Mouse (Mus musculus) heart, embryonic 10.5 days (tissue): Measurements from ENCODE around the gene Scarb2. TPM values are rescaled to one million over a fixed set of nuclear protein-coding genes. Genes with fewer than 3 reads are reported as not detected.
A peak's percentile ranks its signal among the peaks of the same experiment; 100 is the strongest.

Source experiments
- DNase-seq: peaks from one replicate; pipeline ENCODE4 v3.0.0-alpha.2; 2017; ENCODE audit warnings: low spot score
- H3K27ac ChIP-seq: fragments of 300-500 bp; sonication (generic); 2 replicates; pipeline ENCODE4 v1.5.1; 2016; ENCODE audit warnings: mild to moderate bottlenecking
- H3K27me3 ChIP-seq: fragments of 300-500 bp; sonication (generic); 2 replicates; pipeline ENCODE4 v1.6.1; 2016; ENCODE audit warnings: mild to moderate bottlenecking; ENCODE audit not compliant: poor library complexity, insufficient read depth, severe bottlenecking
- H3K36me3 ChIP-seq: fragments of 300-500 bp; sonication (generic); 2 replicates; pipeline ENCODE4 v1.6.1; 2016; ENCODE audit warnings: mild to moderate bottlenecking, moderate library complexity
- H3K4me1 ChIP-seq: fragments of 300-500 bp; sonication (generic); 2 replicates; pipeline ENCODE4 v1.6.1; 2016; ENCODE audit warnings: mild to moderate bottlenecking
- H3K4me3 ChIP-seq: fragments of 300-500 bp; sonication (generic); 2 replicates; pipeline ENCODE4 v1.5.1; 2016; ENCODE audit warnings: mild to moderate bottlenecking, moderate library complexity
- H3K9me3 ChIP-seq: fragments of 300-500 bp; sonication (generic); 2 replicates; pipeline ENCODE4 v1.6.1; 2016; ENCODE audit warnings: mild to moderate bottlenecking, moderate library complexity
- WGBS: fragments of 180-500 bp; shearing (Covaris S2); methylation state at CpG from one replicate; pipeline ENCODE4 v1.1.7; 2016; 5-methylcytosine and 5-hydroxymethylcytosine counted together
- polyA plus RNA-seq: library from polyadenylated mRNA; unstranded; fragments of >200 nt; fragmentation: Nextera tagmentation; extraction: Ambion mirVana; gene quantifications from 2 replicates; pipeline ENCODE4 v1.2.1, GENCODE M21; 2016

Gene Scarb2
- polyA plus RNA-seq, 1 experiment from 2014 or later, result 8.3 TPM

GRCm38 (mm10) chr5:92411461-92412140 lies 95.0 kb downstream of the Scarb2 start:
- no peaks in the 10 kb centered on the region for H3K27me3 ChIP-seq
- peak; percentile 36 for DNase-seq
- H3K36me3 ChIP-seq, result peaks cover 27% of the 10 kb centered on the region
- H3K4me1 ChIP-seq, result peaks cover 4% of the 10 kb centered on the region; the same call in 1 of the 2 replicates
- H3K9me3 ChIP-seq, result no peaks in the 10 kb centered on the region
- no peak overlapping the region for H3K4me3 ChIP-seq
- WGBS, result 59% methylated on average over 7 of the region's 7 CpGs
- no peak overlapping the region for H3K27ac ChIP-seq

GRCm38 (mm10) chr5:92410486-92410885 lies 96.1 kb downstream of the Scarb2 start:
- 85% methylated on average over 5 of the region's 5 CpGs for WGBS
- peaks cover 18% of the 10 kb centered on the region for H3K36me3 ChIP-seq
- peak; percentile 67 for DNase-seq
- H3K9me3 ChIP-seq, result no peaks in the 10 kb centered on the region
- H3K27ac ChIP-seq, result no peak overlapping the region
- peaks cover 4% of the 10 kb centered on the region; the same call in 1 of the 2 replicates for H3K4me1 ChIP-seq
- H3K27me3 ChIP-seq, result no peaks in the 10 kb centered on the region
- no peak overlapping the region for H3K4me3 ChIP-seq

DNA sequence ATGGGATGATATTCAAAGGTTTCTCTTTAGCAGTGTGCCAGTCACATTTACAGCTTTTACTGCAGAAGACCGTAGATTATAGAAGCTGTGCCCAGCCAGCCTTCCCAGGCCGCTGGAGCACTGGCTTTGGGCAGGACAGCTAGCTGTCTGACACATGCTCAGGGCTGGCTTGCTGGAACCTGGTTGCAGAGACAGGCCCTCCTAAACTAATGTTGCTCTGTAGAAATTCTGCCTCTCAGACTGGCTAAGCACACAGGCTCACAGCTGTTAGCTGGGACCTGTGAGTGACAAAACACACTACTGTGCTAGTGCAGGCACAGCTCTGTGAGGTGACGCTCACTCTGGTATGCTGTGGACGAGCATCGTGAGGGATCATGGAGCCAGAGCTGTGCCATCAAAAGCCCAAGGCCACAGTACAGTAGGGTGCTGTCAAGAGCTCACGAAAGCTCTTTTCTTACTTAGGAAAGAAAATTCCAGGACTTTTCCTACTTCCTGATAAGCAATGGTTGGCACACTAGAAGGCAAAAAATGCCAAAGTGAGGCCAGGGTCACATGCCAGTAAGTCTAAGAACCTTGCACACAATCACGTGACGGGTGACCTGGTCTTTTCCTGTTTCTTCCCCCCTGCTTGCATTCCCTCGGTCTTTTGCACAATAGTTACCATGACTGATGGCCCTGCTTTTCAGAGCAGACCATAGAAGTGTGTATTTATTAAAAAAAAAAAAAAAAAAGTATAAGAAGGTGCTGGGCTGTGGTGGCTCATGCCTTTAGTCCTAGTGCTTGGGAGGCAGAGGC lies 97.1 kb downstream of the Scarb2 start:
- peak; percentile 55 for DNase-seq
- H3K36me3 ChIP-seq, result peaks cover 10% of the 10 kb centered on the region
- H3K27me3 ChIP-seq, result no peaks in the 10 kb centered on the region
- H3K4me1 ChIP-seq, result peaks cover 4% of the 10 kb centered on the region; the same call in 1 of the 2 replicates
- no peak overlapping the region for H3K27ac ChIP-seq
- 73% methylated on average over 9 of the region's 9 CpGs for WGBS
- H3K4me3 ChIP-seq, result no peak overlapping the region
- no peaks in the 10 kb centered on the region for H3K9me3 ChIP-seq

DNA sequence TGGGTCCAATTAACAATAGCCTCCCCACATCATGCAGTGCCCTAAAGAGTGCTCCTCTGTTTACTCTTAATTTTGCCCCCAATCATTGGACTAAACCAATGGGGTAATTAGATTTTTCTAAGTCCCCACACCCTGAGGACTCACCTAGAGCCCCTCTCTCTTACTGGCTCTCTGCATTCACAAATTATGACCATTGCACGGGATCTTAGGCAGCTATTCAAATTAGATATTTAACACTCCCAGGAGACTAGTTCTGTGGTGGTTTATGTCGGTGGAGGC lies 102.3 kb downstream of the Scarb2 start:
- WGBS, result 56% methylated on average over 2 of the region's 2 CpGs
- no peak overlapping the region for H3K4me3 ChIP-seq
- no peaks in the 10 kb centered on the region for H3K4me1 ChIP-seq
- no peak overlapping the region for H3K27ac ChIP-seq
- H3K36me3 ChIP-seq, result no peaks in the 10 kb centered on the region
- no peaks in the 10 kb centered on the region for H3K9me3 ChIP-seq
- DNase-seq, result no peak
- no peaks in the 10 kb centered on the region for H3K27me3 ChIP-seq

GRCm38 (mm10) chr5:92403562-92404399 lies 102.9 kb downstream of the Scarb2 start:
- DNase-seq, result no peak
- H3K27me3 ChIP-seq, result no peaks in the 10 kb centered on the region
- no peak overlapping the region for H3K27ac ChIP-seq
- no peak overlapping the region for H3K4me3 ChIP-seq
- no peaks in the 10 kb centered on the region for H3K9me3 ChIP-seq
- WGBS, result 76% methylated on average over 10 of the region's 10 CpGs
- 0 out of 2 replicates have a peak, but pooled peaks cover 2% of the 10 kb centered on the region for H3K4me1 ChIP-seq
- H3K36me3 ChIP-seq, result no peaks in the 10 kb centered on the region

- Histone ChIP-seq H3K36me3 (no peaks in the 10 kb centered on the region), H3K9me3 (no peaks in the 10 kb centered on the region), H3K4me1 (peaks cover 8% of the 10 kb centered on the region; the same call in 1 of the 2 replicates), H3K4me3 (no peak overlapping the region), H3K27ac (no peak overlapping the region), H3K27me3 (no peaks in the 10 kb centered on the region)
- DNase-seq, result no peak
- 72% methylated on average over 9 of the region's 9 CpGs for WGBS
Observed at GRCm38 (mm10) chr5:92402816-92403215, 103.8 kb downstream of the Scarb2 start.

- H3K4me1 ChIP-seq, result peaks cover 19% of the 10 kb centered on the region
- H3K27ac ChIP-seq, result peak overlapping the region; percentile 70
- no peak overlapping the region for H3K4me3 ChIP-seq
- 23% methylated on average over 5 of the region's 5 CpGs for WGBS
- H3K9me3 ChIP-seq, result no peaks in the 10 kb centered on the region
- peak; percentile 94 for DNase-seq
- H3K27me3 ChIP-seq, result peaks cover 11% of the 10 kb centered on the region
- H3K36me3 ChIP-seq, result no peaks in the 10 kb centered on the region
Observed at GRCm38 (mm10) chr5:92398153-92398552, 108.5 kb downstream of the Scarb2 start.

- Histone ChIP-seq H3K27me3 (peaks cover 23% of the 10 kb centered on the region), H3K9me3 (no peaks in the 10 kb centered on the region), H3K36me3 (no peaks in the 10 kb centered on the region), H3K4me3 (no peak overlapping the region), H3K27ac (no peak overlapping the region), H3K4me1 (peaks cover 30% of the 10 kb centered on the region)
- 67% methylated on average over 6 of the region's 6 CpGs for whole genome bisulfite sequencing
- no peak for DNase-seq
Observed at GRCm38 (mm10) chr5:92396476-92396875, 110.2 kb downstream of the Scarb2 start.

GRCm38 (mm10) chr5:92395764-92396163 lies 110.9 kb downstream of the Scarb2 start:
- H3K36me3 ChIP-seq, result no peaks in the 10 kb centered on the region
- H3K27ac ChIP-seq, result no peak overlapping the region
- H3K27me3 ChIP-seq, result peaks cover 31% of the 10 kb centered on the region
- H3K4me3 ChIP-seq, result no peak overlapping the region
- no peak for DNase-seq
- H3K4me1 ChIP-seq, result peaks cover 37% of the 10 kb centered on the region
- WGBS, result 75% methylated on average over 3 of the region's 3 CpGs
- H3K9me3 ChIP-seq, result no peaks in the 10 kb centered on the region

- Histone ChIP-seq H3K27me3 (peaks cover 35% of the 10 kb centered on the region), H3K9me3 (no peaks in the 10 kb centered on the region), H3K27ac (no peak overlapping the region), H3K36me3 (no peaks in the 10 kb centered on the region), H3K4me3 (no peak overlapping the region), H3K4me1 (peaks cover 51% of the 10 kb centered on the region)
- 62% methylated on average over 10 of the region's 10 CpGs for WGBS
- peak; percentile 72 for DNase-seq
Observed at GRCm38 (mm10) chr5:92393863-92394262, 112.8 kb downstream of the Scarb2 start.

GRCm38 (mm10) chr5:92392542-92392941 lies 114.1 kb downstream of the Scarb2 start:
- 31% methylated on average over 18 of the region's 18 CpGs for WGBS
- Histone ChIP-seq H3K27me3 (peaks cover 35% of the 10 kb centered on the region), H3K27ac (no peak overlapping the region), H3K36me3 (no peaks in the 10 kb centered on the region), H3K4me3 (peak overlapping the region; percentile 43), H3K4me1 (peaks cover 52% of the 10 kb centered on the region), H3K9me3 (no peaks in the 10 kb centered on the region)
- no peak for DNase-seq
